Mouse (Mus musculus) left cerebral cortex, postnatal 36 days (tissue): ENCODE measurements around the gene Lrrfip2. TPM values are rescaled to one million over a fixed set of nuclear protein-coding genes. Genes with fewer than 3 reads are reported as not detected.

Experiments
- DNase-seq, 2 experiments: peaks; one replicate each; pipeline ENCODE4 v3.0.0; 2021 to 2022; ENCODE audit warnings: low spot score in 2 of 2, mixed read lengths in 1 of 2
- intact Hi-C: fragments of 180-260 bp; cut with DNase I; formaldehyde crosslinking; loops from one replicate; pipeline ENCODE4 v1.15.1; 2025
- total RNA-seq, 2 experiments: library from RNA; stranded (reverse); gene quantifications; 2 replicates each; pipeline ENCODE4 v1.2.3; 2021

The Lrrfip2 gene
- total RNA-seq, 2 experiments from 2014 or later: 37.1 to 47.9 TPM

- intact Hi-C loops: no loop called here
- no peak for DNase-seq
Observed at GRCm38 (mm10) chr9:111267998-111268397, 150.6 kb downstream of the Lrrfip2 start.

- intact Hi-C loops: loop anchor here (5.0 kb wide), 1 partner anchor 153 kb away; the partner anchor contains the start of gene Lrrfip2
- DNase-seq: no peak
Observed at GRCm38 (mm10) chr9:111270606-111271005, 153.2 kb downstream of the Lrrfip2 start.

- intact Hi-C loops: loop anchor here (5.0 kb wide), 1 partner anchor 154 kb away; the partner anchor contains the start of gene Lrrfip2
- no peak for DNase-seq
Observed at GRCm38 (mm10) chr9:111271056-111271433, 153.7 kb downstream of the Lrrfip2 start.

GRCm38 (mm10) chr9:111271434-111272160 is 154.2 kb downstream of the Lrrfip2 start, which contains the start of the genes Mlh1 and Epm2aip1:
Mlh1 (minus strand) TSS chr9:111271791.
Epm2aip1 (plus strand) TSS chr9:111271929.
- peak; percentile 99 for DNase-seq
- intact Hi-C loops: loop anchor here (5.0 kb wide), 1 partner anchor 154 kb away; the partner anchor contains the start of gene Lrrfip2

- intact Hi-C loops: loop anchor here (5.0 kb wide), 1 partner anchor 155 kb away; the partner anchor contains the start of gene Lrrfip2
- DNase-seq: no peak
Observed at GRCm38 (mm10) chr9:111272356-111272755, 155.0 kb downstream of the Lrrfip2 start.

- intact Hi-C loops: loop anchor here (5.0 kb wide), 1 partner anchor 156 kb away; the partner anchor contains the start of gene Lrrfip2
- DNase-seq: no peak
Observed at GRCm38 (mm10) chr9:111272996-111273785, 155.8 kb downstream of the Lrrfip2 start.

GRCm38 (mm10) chr9:111273958-111274357 is 156.6 kb downstream of the Lrrfip2 start:
- intact Hi-C loops: loop anchor here (5.0 kb wide), 1 partner anchor 157 kb away; the partner anchor contains the start of gene Lrrfip2
- no peak for DNase-seq

- no peak for DNase-seq
- intact Hi-C loops: no loop called here
Observed at GRCm38 (mm10) chr9:111275156-111275555, 157.8 kb downstream of the Lrrfip2 start.

Other genes starting within 250 kb of the Lrrfip2 start
- gene Als2cl, start 237.7 kb upstream of the Lrrfip2 start, total RNA-seq: 10 to 100 TPM in 1 of 2 experiments, 1 to 10 TPM in 1; 6.9 to 13.7 TPM
- 1 to 10 TPM; 2.8 to 3.7 TPM for gene Tmie, start 237.5 kb upstream of the Lrrfip2 start, total RNA-seq
- gene Fam240a, start 200.7 kb upstream of the Lrrfip2 start, total RNA-seq: not detected
- under 1 TPM; 0.15 to 0.48 TPM for gene Tdgf1, start 171.4 kb upstream of the Lrrfip2 start, total RNA-seq
- under 1 TPM; 0.32 to 0.93 TPM for gene Lrrc2, start 166.0 kb upstream of the Lrrfip2 start, total RNA-seq
- gene Rtp3, start 127.0 kb upstream of the Lrrfip2 start, total RNA-seq: under 1 TPM in 1 of 2 experiments, not detected in 1; 0.64 TPM
- under 1 TPM in 1 of 2 experiments, not detected in 1; 0.94 TPM for gene Ltf, start 98.3 kb upstream of the Lrrfip2 start, total RNA-seq
- gene Ccrl2, start 60.1 kb upstream of the Lrrfip2 start, total RNA-seq: under 1 TPM; 0.49 to 0.84 TPM
- gene Mlh1, start 154.2 kb downstream of the Lrrfip2 start, total RNA-seq: 10 to 100 TPM; 13.5 to 18.4 TPM
- 10 to 100 TPM; 77.8 to 79.7 TPM for gene Epm2aip1, start 154.3 kb downstream of the Lrrfip2 start, total RNA-seq
- 100 to 1,000 TPM; 213 to 319 TPM for gene Trank1, start 194.1 kb downstream of the Lrrfip2 start, total RNA-seq